Mouse (Mus musculus): ENCODE data around the gene Hck.

GRCm38 (mm10) chr2:153107802-153108201 lies 466 bp upstream of the Hck start:
- TF ChIP-seq POLR2A (IDR thresholded peaks at IDR 0.05; ENCODE audit: low read depth, low read length) = no peak
- TF ChIP-seq CTCF (IDR thresholded peaks at IDR 0.05; ENCODE audit: borderline replicate concordance, insufficient read depth, low read length) = no peak
